Mouse (Mus musculus): ENCODE measurements at regions not wholly inside any gene's neighbourhood (a gene's known extent, or its start where the extent isn't known, plus 50 kb on each side); places are given as distances from the start of the nearest gene placed in this dataset.

- TF ChIP-seq EP300 (IDR thresholded peaks at IDR 0.05; ENCODE audit: insufficient read depth, low read depth, low read length): no peak
- TF ChIP-seq CTCF (IDR thresholded peaks at IDR 0.05): no peak
Observed at GRCm38 (mm10) chr3:21798139-21798538, 278.3 kb upstream of the Tbl1xr1 start.
